Mouse (Mus musculus) cerebellum, adult (tissue): ENCODE data around the gene Ago3.

Experiments
- ATAC-seq: cut with Nextera tagmentation; 2 replicates; pipeline ENCODE4 v1.9.2; 2017; ENCODE audit warnings: mild to moderate bottlenecking, moderate library complexity, mixed read lengths; ENCODE audit not compliant: insufficient number of reproducible peaks, low FRiP score, low TSS enrichment

The Ago3 gene

DNA sequence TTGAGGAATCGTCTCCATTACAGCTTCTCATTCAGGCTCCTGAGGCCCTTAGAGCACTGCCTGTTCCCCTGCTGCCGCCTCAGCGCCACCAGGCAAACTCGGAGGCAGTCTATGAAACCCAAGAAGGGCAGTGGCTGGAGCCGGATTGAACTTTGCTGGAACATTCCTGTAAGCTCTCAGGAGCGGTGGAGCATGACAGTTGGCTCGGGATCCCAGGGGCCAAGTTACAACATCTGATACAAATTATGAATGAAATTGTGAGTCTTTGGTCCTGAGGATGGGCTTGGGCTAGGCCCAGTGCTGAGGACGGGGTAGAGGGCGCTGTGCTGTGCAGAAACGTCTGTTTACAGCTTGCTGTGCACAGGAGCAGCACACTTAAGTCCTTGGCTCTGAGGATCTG is 115.0 kb downstream of the Ago3 start:
- no peak for ATAC-seq

GRCm38 (mm10) chr4:126313202-126313601 is 116.2 kb downstream of the Ago3 start:
- ATAC-seq: no peak

DNA sequence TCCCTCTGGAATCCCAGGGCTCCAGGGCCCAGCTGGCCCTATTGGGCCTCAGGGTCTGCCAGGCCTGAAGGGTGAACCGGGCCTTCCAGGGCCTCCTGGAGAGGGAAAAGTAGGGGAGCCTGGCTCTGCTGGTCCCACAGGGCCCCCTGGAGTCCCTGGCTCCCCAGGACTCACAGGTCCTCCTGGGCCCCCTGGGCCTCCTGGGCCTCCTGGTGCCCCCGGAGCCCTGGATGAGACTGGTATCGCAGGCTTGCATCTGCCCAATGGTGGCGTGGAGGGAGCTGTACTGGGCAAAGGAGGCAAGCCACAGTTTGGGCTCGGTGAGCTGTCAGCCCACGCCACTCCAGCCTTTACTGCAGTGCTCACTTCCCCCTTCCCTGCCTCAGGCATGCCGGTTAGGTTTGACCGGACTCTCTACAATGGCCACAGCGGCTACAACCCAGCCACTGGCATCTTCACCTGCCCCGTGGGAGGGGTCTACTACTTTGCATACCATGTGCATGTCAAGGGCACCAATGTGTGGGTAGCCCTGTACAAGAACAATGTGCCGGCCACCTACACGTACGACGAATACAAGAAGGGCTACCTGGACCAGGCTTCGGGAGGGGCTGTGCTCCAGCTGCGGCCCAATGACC is 117.7 kb downstream of the Ago3 start:
- no peak for ATAC-seq

DNA sequence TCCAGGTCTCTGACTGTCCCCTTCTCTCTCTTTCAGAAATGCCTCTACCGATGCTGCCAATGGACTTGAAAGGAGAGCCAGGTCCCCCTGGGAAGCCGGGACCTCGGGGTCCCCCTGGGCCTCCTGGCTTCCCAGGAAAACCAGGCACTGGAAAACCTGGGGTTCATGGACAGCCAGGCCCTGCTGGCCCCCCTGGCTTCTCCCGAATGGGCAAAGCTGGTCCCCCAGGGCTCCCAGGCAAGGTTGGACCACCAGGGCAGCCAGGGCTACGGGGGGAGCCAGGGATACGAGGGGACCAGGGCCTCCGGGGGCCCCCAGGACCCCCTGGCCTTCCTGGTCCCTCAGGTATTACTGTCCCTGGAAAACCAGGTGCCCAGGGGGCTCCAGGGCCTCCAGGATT is 119.0 kb downstream of the Ago3 start:
- ATAC-seq: no peak

DNA sequence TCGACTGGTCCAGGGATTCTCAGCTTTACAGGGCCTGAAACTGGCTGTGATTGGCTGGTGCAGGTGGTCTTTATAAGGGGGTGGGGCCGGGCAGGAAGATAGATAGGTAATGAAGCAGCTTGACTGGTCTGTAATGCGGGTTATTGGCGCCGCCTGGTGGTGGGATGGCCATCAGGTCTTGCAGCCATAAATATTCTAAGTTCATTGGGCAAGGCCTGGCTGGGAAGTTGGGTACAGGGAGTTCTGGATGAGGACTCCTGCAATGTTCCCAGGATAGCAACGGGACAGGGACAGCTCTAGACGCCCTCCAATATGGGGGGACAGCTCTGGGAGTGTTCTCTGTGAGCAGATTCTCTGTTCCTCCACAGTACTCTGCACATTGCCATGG is 119.4 kb downstream of the Ago3 start:
- ATAC-seq: peak; percentile 60; the same call in 1 of the 2 replicates

GRCm38 (mm10) chr4:126309211-126309921 is 120.0 kb downstream of the Ago3 start:
- ATAC-seq: no peak

- ATAC-seq: no peak
Observed at GRCm38 (mm10) chr4:126306827-126307226, 122.5 kb downstream of the Ago3 start.

- no peak for ATAC-seq
Observed at GRCm38 (mm10) chr4:126306058-126306457, 123.3 kb downstream of the Ago3 start.

GRCm38 (mm10) chr4:126305428-126305827 is 123.9 kb downstream of the Ago3 start:
- no peak for ATAC-seq

GRCm38 (mm10) chr4:126303877-126304276 is 125.5 kb downstream of the Ago3 start:
- ATAC-seq: no peak

GRCm38 (mm10) chr4:126301584-126302309 is 127.6 kb downstream of the Ago3 start:
- ATAC-seq: peak; percentile 69

DNA sequence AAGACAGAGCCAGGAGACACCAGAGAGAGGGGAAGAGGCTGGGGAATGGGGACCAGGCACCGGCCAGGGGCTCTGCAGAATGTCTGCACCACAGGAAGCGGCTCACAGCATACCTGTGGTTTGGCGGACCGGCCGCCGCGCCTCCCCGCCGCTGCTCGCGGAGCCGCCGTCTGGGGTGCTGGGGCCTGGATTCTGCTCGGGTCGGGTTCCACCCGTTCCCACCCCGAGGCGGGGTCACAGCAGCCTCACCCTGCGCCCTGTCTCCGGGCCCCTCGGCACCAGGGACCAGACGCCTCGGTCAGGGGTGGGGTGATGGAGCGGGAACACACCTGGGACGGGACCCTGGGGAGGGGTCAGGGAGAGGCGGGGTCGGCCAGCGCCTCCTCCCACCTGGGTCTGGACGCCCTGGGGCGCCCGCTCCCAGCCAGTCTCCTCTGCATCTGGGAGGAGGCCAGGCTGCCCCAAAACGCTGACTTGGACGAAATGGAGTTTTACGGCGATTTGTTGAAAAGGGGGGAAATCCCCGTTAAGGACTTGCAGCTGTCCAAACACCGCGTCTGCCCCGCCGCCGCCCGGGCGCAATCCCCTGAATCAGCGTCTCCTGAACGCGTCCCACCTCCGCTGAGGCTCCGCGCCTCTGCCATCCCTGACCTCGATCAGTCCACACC is 128.3 kb downstream of the Ago3 start:
- no peak for ATAC-seq

- peak; percentile 61; the same call in 1 of the 2 replicates for ATAC-seq
Observed at GRCm38 (mm10) chr4:126296617-126297101, 132.7 kb downstream of the Ago3 start.

DNA sequence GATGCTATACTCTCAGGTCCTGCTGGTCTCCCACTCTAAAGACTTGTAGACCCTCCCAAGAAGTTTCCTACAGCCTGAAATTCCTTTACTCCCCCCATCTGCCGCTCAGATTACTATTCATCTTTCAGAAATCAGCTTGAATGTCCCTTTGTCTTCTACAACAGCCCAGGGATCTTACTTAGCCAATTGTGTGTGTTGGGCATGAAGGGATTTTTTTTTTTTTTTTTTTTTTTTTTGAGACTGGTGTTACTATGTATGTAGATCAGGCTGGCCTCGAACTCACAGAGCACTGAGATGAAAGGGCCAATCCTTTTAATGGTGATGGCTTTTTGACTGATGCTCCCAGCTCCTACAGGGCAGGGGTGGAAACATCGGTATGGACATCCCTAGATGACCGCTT is 133.4 kb downstream of the Ago3 start:
- no peak for ATAC-seq

DNA sequence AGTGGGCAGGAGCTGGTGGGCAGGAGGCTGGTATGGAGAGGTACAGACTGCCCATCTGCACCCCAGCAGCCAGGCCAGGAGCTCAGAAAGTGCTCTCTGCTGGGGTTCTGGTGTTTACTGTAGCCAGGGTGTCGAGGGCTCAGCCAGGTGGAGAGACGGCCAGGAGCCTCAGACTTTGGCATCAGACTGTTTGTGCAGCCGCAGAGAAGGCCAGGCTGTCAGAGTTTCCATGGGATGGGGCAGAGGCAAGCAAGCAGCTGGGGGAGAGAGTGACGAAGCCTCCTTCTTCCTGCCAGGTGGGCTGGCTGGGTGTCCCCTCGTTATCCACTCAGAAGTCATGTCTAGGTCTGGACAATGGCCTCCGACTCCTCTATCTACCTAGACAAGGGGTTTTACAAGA is 134.2 kb downstream of the Ago3 start:
- no peak for ATAC-seq

GRCm38 (mm10) chr4:126291196-126291595 is 138.2 kb downstream of the Ago3 start:
- ATAC-seq: no peak

GRCm38 (mm10) chr4:126290314-126290713 is 139.0 kb downstream of the Ago3 start:
- ATAC-seq: no peak

- ATAC-seq: no peak
Observed at GRCm38 (mm10) chr4:126288085-126288666, 141.2 kb downstream of the Ago3 start.

- no peak for ATAC-seq
Observed at GRCm38 (mm10) chr4:126287302-126287995, 141.9 kb downstream of the Ago3 start.

- ATAC-seq: no peak
Observed at GRCm38 (mm10) chr4:126286492-126286891, 142.9 kb downstream of the Ago3 start, which contains the start of gene Col8a2. Gene Col8a2, plus strand, starts transcription at chr4:126286793.
